Mouse (Mus musculus): ENCODE data around the gene Ercc6l2.

DNA sequence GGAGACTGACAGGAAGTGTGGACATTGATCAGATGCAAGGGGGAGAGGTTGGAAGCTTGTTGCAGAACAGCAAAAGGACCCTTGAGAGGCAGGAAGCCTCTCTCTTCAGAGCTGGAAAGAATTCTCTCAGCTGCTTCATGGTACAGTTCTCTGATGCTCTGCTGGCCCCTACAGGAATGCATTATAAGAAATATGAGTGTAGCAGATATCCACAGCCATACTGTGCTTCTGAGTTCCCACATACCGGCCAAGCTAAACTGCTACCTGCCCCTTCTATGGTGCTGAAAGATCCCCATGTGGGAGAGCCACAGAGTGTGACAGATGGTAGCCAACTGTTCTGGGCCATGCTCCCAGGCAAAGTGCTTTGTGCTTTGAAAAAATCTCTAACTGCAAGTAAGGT, 114.3 kb downstream of the Ercc6l2 start:
- TF ChIP-seq GATA1 (IDR thresholded peaks at IDR 0.05; ENCODE audit: borderline replicate concordance, low read length) (no peak), FLI1 (IDR thresholded peaks at IDR 0.05; ENCODE audit: low read length) (no peak)

All from megakaryocyte, embryonic 14.5 days (primary cell).